Mouse (Mus musculus) lung, postnatal 4 days (tissue): Measurements from ENCODE around the gene Apod.

Source experiments
- DNase-seq, 2 experiments: peaks; one replicate each; pipeline ENCODE4 v3.0.0; 2021

Apod gene

DNA sequence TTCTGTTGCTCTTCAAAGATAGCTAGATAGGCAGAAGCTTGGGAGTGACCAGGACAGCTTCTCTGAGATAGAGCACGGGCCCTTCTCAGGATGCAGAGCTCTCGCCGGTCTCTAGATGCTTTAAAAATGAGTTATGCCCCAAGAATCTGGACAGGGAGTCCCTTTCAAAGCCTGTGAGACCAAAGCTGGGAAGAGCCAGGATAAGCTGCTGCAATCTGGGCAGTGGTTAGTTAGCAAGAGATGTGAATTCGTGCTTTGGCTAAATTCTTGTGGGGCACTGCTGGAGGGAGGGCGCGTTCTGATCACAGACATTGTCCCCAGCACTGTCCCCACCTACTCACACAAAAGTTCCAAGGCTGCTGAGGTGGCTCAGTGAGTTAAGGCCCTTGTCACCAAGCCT is 36.0 kb downstream of the Apod start:
- no peak for DNase-seq

DNA sequence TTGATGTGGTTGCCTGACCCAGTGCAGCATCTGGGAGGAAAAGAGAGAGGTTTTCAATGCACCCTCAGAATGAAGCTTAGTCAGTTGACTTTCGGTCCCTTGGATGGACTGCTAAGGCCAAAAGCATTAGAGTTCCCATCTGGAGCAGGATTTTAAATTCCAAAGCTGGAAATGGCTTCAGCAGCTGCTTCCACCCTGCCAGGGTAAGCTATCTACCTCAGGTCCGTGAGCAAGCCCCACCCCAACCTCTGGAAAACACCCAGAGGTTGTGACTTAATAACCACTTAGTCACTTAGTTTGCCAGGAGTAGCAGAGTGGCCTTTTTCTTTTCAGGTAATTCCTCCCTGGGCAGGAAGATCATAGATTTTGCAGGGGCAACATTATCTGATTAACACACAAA is 36.5 kb downstream of the Apod start:
- DNase-seq, result no peak

DNA sequence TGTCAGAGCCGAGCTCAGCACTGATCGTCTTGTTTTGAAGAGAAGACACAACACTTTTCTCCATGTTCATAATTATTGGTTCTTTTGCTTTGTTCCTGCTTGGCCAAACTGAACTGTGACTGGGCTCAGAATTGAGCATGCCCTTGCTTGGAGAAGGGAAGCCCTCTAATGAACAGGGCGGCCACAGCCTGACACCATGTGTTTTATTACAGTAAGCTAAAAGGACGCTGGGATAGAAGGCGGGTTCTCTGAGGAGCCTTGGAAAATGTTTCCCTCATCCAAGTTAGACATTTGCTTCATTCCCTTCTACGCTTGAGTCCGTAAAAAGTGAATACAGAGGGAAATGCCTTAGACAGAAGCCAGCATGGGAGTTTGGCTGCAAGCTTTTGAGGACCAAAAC is 37.6 kb downstream of the Apod start:
- DNase-seq, result no peak

DNA sequence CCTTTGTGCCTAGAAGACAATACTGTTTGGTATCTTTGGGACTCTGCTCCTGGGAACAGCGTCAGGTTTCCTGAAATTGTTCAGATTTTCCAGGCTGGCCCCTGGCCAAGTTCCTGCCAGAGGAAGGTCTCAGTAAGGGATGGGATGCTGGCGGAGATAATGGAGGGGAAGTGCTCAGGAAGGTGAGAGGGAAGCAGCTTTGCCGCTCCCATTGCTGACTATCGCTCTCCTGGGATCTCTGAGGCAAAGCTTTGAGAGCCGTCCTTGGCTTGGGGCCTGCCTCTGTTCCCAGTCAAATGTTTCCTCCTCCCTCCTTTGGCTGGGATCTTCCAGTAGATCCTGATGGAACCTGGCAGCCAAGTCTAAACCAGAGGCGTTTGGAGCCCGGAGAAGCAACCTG is 38.1 kb downstream of the Apod start:
- peak; percentile 81 to 89 for DNase-seq

DNA sequence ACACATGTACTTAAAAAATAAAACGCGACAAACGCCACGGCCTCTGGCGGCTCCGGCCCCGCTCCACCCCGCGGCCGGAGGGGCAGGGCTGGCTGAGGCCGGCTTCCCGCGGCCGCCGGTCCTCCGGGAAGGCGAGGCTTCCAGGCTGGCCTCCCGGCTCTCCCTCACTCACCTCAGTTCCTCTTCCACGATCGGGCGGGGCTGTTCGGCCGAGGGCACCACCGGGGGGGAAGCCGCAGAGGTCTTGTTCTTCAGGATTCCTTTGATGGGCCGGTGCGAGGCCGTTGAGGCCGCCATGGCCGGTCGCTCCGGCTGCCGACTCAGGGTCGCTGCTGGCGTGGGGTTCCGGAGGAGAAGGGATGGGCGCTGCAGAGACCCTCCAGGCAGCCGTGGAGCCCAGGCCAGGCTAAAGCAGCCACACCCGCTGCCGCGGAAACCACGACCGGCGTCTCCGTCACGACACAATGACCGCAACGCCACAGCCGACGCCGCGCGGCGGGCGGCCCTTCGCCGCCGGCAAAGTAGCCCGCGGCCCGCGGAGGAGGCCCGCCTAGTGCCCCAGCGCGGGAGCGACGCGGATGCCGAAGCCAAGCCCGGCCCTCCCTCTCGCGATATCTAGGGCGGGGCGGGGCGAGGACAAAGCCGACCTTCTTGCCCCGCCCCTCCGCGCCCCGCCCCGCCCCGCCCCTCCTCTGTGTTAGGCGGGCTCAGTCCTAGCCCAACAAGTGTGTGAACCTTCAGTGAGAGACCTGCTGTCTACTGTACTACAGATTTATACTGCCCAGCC is 39.7 kb downstream of the Apod start, which contains the start of gene Ppp1r2:
Gene Ppp1r2 (minus strand): TSS at position 604 of the 787 bp plus-strand sequence.
- DNase-seq, result peak; percentile 94 to 96

DNA sequence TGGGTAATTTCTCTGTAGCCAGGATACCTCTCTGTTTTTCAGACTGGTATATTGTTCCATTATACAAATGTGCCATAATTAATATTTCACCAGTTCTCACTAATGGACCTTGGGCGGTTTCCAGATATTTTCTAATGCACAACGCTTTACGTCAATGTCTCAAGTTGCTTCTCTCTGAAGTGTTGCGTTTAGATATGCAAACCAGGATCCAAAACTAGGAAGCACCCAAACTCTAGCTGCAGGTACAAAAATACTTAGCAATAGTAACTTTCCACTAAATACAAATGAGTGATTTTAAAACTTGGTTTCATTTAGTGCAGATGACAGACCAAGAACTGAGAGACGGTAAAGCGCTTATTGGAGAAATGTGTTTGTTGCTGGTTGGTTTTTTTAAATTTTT is 40.5 kb downstream of the Apod start:
- DNase-seq, result no peak

DNA sequence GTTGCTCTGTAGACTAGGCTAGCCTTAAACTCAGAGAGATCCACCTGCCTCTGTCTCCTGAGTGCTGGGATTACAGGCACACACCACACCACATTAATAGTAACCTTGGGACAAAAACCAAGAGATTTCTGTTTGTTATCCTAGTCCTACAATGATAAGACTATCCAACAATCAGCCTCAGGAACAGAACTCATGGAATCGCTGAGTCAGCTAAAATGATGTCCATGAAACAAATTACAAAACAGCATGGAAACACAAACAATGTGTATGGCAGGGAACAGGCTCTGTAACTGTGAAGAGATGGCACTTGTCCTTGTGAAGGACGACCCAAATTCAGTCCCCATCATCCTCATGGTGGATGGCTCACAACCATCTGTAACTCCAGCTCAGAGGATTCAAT is 47.9 kb downstream of the Apod start:
- DNase-seq, result no peak

DNA sequence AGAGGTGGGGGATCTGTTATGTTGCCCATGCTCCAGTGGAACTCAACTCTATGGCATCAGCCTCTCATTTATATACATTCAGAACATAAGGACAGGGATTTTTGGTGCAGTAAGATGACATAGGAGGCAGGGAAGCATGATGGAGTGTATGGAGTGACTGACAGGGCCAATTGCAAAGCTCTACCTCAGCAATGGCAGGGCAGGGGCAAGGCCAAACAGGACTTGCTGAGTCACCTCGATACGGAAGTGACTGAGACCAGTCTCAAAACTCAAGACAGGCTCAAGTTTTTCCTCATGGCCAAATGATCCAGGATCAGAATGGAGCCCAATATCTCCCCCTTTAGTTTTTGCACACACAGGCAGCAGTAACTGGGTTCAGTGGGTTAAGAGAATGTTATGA is 58.5 kb downstream of the Apod start:
- DNase-seq, result no peak

DNA sequence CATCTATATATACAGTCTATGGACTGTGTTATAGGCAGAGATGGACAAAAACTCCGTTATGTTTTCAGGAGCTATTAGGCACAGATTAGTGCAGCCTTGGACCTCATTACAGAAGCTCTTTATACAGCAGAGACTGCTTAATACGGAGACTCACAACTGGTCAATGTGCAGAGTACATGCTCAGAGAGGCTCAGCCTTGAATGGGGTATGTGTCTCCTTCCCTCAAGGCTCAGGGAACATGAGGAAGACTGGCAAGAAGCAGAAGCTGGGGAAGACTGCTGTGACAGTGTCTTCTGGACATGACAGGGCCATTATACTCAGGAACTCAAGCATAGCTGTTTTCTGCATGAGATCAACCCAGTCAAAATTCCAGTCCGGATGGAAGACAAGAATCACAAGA is 58.9 kb downstream of the Apod start:
- no peak for DNase-seq

DNA sequence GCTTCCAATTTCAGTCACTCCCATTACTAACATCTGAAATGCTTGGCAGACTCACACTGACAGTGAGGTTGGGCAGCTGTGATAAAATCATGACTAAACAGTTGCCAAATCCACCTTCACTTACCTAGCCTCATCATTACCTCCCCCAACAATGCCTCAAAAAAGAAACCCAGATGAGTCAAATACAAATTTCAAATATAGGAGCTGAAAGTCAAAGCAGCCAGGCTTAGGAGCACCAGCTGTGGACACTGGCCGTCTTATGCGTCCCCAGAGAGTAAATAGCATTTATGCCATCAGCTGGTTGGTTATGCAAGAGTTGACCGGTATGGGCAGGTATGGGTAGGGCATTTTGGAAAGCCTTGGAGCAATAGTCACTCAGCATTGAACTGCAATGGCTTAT is 65.2 kb downstream of the Apod start:
- no peak for DNase-seq

DNA sequence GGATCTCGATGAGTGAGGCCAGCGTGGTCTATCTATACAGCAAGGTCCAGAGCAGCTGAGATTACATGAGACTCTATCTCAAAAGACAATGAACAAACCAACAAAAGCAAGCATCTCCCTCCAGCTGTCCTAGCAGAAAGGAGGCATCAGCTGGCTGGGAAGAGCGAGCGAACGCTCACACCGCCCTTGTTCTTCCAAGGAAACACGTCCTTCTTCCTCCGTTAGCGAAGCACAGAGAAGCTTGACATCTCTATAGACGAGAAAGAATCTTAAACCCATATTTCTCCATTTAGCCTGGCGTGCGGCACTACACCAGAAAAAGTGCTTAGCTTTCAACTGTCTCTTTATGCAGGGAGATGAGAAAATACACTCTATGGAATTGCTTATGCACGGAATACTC is 65.9 kb downstream of the Apod start:
- DNase-seq, result no peak

DNA sequence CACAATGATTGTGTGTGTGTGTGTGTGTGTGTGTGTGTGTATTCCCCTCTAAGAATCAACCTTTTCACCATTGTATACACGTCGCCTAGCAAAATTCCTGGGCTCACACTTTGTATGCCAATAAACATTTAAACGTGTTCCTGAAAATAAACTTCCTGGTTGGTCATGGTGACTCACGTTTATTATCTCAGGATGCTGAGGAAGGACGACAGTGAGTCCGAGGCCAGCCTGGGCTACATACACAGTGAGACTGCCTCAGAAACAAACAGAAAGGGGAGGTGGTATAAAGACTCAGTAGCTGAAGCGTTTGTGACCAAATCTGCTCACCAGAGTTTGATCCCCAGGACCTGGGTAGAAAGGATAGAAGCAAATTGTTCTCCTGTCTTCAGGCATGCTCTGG is 67.2 kb downstream of the Apod start:
- DNase-seq, result no peak
